Comparison of ENCODE assay signal across 7 mouse cellular contexts in the genomic region with DNA sequence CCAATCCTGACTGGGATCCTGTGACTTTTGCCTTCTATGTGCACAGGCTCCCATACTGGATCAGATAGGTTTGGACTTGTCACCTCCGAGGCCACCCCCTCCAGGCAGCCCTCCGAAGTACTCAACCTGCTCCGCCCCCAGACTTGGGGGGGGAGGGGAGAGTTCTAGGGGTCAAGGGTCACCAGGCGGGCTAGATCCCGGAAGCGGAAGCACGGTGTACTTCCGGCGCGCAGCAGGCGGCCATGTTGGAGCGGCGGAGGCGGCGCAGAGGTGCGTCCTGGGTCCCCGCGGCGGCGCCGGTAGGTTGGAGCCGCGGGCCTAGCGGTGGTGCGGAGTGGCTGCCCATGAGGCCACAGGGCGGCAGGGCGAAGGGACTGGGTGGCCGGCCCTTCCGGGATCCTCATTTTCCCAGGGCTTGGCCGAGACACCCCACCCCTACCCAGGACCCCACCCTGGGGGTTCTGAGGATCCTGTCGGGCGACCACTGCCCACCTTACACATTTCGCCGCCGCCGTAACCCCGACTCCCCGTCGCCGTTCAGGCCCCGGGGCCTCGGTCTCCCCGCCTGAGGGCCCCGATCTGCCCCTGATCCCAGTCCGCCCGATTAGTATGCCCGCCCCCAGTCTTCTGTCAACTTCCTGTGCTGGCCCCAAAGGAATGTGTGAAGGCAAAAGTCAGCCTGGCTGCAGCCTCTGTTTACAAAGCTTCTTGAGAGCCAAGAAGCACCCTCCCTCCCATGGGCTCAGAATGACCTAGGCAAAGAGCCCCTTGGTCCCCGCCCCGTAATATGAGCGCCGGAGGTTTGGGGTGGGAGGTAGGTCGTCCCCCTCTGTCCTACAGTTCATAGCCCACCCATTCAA. TPM values are rescaled to one million over a fixed set of nuclear protein-coding genes. Genes with fewer than 3 reads are reported as not detected.
DNase-seq lines count a peak whose midpoint lies in the region; ATAC-seq lines count a peak whose summit lies in the region.

A gene (plus strand): TSS at position 209 of the 860 bp plus-strand sequence.

- H3K4me3 ChIP-seq in embryonic facial prominence, embryonic 12.5 days: peak within 1 kb of the TSS; percentile 95
- peak within 1 kb of the TSS; percentile 73 for H3K4me3 ChIP-seq in limb, embryonic 10.5 days
- peak within 1 kb of the TSS; percentile 94 for H3K4me3 ChIP-seq in midbrain, embryonic 12.5 days

- peak; percentile 50 for ATAC-seq in embryonic facial prominence, embryonic 12.5 days (ENCODE audit: insufficient number of reproducible peaks, insufficient read depth, low FRiP score, low TSS enrichment)
- peak; percentile 77 for ATAC-seq in midbrain, embryonic 12.5 days (ENCODE audit: low FRiP score, low read depth)

- peak within 1 kb of the TSS; percentile 85 for H3K27ac ChIP-seq in embryonic facial prominence, embryonic 12.5 days
- H3K27ac ChIP-seq in limb, embryonic 10.5 days: peak within 1 kb of the TSS; percentile 89
- H3K27ac ChIP-seq in midbrain, embryonic 12.5 days (replicated peaks): peak within 1 kb of the TSS; percentile 88

- under 1% methylated on average over 52 of the region's 52 CpGs for WGBS in embryonic facial prominence, embryonic 12.5 days
- 1% methylated on average over 48 of the region's 52 CpGs for WGBS in limb, embryonic 10.5 days
- under 1% methylated on average over 46 of the region's 52 CpGs for WGBS in midbrain, embryonic 12.5 days

- peak; percentile 87 for DNase-seq in adrenal gland, postnatal 25 days
- peak; percentile 89 to 92 for DNase-seq in heart, adult 18-20 months
- DNase-seq in kidney, adult 18-20 months: peak; percentile 88
- DNase-seq in limb, embryonic 10.5 days (ENCODE audit: low spot score): peak; percentile 95
- DNase-seq in skeletal muscle tissue, adult 2 months (ENCODE audit: low read depth, low spot score): peak; percentile 81

- H3K36me3 ChIP-seq in embryonic facial prominence, embryonic 12.5 days: peaks cover 28% of the 10 kb centered on the region
- H3K36me3 ChIP-seq in limb, embryonic 10.5 days: peaks cover 39% of the 10 kb centered on the region
- H3K36me3 ChIP-seq in midbrain, embryonic 12.5 days: peaks cover 26% of the 10 kb centered on the region

- no peaks in the 10 kb centered on the region for H3K9me3 ChIP-seq in embryonic facial prominence, embryonic 12.5 days
- H3K9me3 ChIP-seq in limb, embryonic 10.5 days (replicated peaks): no peaks in the 10 kb centered on the region
- H3K9me3 ChIP-seq in midbrain, embryonic 12.5 days: no peaks in the 10 kb centered on the region

- H3K27me3 ChIP-seq in embryonic facial prominence, embryonic 12.5 days: no peaks in the 10 kb centered on the region
- no peaks in the 10 kb centered on the region for H3K27me3 ChIP-seq in limb, embryonic 10.5 days (ENCODE audit: low read depth, poor library complexity, severe bottlenecking)
- H3K27me3 ChIP-seq in midbrain, embryonic 12.5 days: no peaks in the 10 kb centered on the region

- H3K9ac ChIP-seq in embryonic facial prominence, embryonic 12.5 days: peak within 1 kb of the TSS; percentile 89
- peak within 1 kb of the TSS; percentile 87 for H3K9ac ChIP-seq in midbrain, embryonic 12.5 days (replicated peaks)

- H3K4me2 ChIP-seq in embryonic facial prominence, embryonic 12.5 days (replicated peaks): peak within 1 kb of the TSS; percentile 80
- peak within 1 kb of the TSS; percentile 92 for H3K4me2 ChIP-seq in midbrain, embryonic 12.5 days (replicated peaks)

- H3K4me1 ChIP-seq in embryonic facial prominence, embryonic 12.5 days: peaks cover 12% of the 10 kb centered on the region
- H3K4me1 ChIP-seq in limb, embryonic 10.5 days: peaks cover 9% of the 10 kb centered on the region
- H3K4me1 ChIP-seq in midbrain, embryonic 12.5 days: peaks cover 10% of the 10 kb centered on the region

RNA-seq across cellular contexts. Expression of the gene that starts here (rescaled TPM):
- 36.9 and 51.4 TPM in 2 replicates for total RNA-seq in adrenal gland, postnatal 25 days (2021)
- polyA plus RNA-seq in embryonic facial prominence, embryonic 12.5 days (2016; fragmentation: Nextera tagmentation; extraction: Ambion mirVana): 53.1 and 58.3 TPM in 2 replicates
- total RNA-seq in heart, adult 18-20 months (2021): 10 to 100 TPM; 23.1 to 23.3 TPM
- polyA plus RNA-seq in limb, embryonic 10.5 days (2016; fragmentation: Nextera tagmentation; extraction: Ambion mirVana): 62.8 and 65.8 TPM in 2 replicates
- polyA plus RNA-seq in midbrain, embryonic 12.5 days (2016; fragmentation: Nextera tagmentation; extraction: Ambion mirVana): 51.4 and 52.6 TPM in 2 replicates

Comparison
In these comparisons a context has a peak if more than half of its experiments do, and no peak if none do; other contexts are left out.
1. Peak in every context shown above with its lines: DNase-seq, ATAC-seq, H3K4me3 ChIP-seq and H3K27ac ChIP-seq.